Mouse (Mus musculus) cerebral cortex, adult 2 months (tissue): ENCODE measurements around the gene Lrrc23.

ENCODE experiments used
- WGBS: fragments of 180-500 bp; shearing (Covaris S2); methylation state at CpG from one replicate; pipeline ENCODE4 v1.1.7; 2018; 5-methylcytosine and 5-hydroxymethylcytosine counted together

Lrrc23 gene

DNA sequence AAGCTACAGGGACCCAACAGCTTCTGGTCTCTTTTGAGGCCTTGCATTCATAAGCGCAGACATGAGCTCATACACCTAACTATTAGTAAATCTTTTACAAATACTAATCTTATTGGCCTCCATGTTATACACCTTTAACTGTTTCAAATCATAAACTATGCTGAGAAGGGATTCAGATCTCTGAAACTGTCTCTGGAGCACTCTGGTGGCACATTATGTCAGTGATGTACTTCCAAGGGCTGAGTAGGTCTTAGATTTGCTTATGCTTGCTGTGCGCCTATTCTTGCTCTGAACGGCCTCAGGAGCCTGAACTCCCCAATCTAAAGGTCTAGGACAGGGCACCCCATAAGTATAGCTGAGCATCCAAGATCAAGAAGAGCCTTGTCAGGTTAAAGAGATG is 37.7 kb downstream of the Lrrc23 start:
- WGBS: 68% methylated on average over 3 of the region's 3 CpGs

DNA sequence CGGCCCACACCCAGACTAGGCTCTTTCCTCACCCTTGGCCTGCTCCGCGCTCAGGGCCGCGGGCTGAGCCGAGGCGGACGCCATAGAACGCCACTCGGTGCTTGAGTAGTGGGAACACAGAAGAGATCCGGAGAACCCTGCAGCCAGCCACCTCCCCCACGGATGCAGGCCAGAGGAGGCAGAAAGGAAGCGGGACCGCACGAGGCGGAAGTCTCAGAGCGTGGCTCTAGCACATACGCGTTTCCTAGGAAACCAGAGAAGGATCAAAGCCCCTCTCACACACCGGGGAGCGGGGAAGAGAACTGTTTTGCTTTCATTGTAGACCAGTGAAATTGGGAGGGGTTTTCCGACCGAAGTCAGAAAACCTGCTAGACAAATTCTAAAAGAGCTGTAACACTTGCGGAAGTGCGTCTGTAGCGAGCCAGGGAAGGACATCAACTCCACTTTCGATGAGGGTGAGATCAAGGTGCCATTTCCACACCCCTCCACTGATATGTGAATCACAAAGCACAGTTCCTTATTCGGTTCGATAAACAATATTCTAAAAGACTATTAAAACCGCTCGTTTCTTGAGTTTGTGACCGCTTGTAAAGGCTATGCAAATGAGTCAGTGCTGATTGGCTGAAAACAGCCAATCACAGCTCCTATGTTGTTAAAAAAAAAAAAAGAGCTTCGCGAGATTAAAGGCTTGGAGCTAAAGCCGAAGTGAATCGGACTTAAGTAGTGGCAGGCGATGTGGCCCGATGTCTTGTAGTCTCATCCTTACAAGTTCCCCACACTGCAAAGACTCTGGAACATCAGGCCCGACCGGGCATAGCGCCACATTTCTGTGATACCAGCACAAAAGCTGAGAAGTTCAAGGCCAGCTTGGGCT is 38.4 kb downstream of the Lrrc23 start, which contains the start of gene Grcc10:
Gene Grcc10 (minus strand): TSS at position 487 of the 874 bp plus-strand sequence.
- WGBS: under 1% methylated on average over 41 of the region's 41 CpGs

DNA sequence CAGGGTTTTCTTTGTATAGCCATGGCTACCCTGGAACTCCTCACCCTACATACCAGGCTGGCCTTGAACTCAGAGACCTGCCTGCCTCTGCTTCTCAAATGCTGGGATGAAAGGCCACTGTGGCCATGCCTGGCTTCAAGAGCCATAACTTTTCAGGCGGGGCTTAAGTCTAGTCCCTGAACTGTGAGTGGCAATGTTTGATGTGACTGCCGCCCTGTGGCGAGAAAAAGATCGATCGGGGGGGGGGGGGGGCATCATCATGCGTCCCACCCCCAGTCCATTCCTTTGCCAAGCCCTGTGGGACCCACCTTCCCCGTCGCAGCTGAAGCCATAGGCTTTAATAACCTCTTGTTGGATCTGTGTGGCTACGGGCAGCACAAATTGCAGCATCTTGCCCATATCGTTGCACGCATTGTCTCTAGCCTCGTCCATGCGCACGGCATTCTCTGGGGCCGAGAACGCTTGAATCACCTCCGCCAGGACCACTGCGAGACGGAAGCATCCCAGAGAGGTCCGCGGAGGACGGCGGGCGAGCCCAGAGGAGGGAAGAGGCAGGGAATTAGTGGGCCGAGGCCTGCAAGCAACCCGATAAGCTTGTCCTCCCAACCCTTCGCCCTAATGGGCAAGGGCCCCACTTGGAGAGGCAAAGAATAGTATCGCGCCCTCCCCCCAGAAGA is 39.2 kb downstream of the Lrrc23 start:
- under 1% methylated on average over 29 of the region's 29 CpGs for WGBS

DNA sequence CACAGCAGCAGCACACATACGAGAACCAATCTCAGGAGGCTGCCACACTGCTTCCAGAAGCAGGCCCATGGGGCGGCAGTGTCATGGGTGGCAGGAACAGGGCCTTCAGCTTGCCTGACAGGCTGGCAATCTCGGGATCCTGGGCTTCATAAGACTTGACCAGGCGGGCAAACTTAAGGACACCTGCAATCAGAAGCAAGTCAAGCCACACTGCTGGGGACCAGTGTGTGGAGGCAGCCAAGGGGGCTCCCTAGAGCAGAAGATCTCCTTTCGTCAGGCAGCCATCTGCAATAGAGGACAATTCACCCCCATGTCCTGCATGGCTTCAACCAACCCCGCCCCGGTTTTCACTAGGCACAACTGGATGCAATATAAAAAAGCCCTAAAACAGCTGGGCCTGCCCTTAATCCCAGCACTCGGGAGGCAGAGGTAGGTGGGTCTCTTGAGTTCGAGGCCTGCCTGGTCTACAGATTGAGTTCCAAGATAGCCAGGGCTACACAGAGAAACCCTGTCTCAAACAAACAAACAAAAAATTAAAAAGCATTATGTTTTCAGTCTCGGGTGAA is 40.2 kb downstream of the Lrrc23 start:
- 74% methylated on average over 10 of the region's 10 CpGs for WGBS

DNA sequence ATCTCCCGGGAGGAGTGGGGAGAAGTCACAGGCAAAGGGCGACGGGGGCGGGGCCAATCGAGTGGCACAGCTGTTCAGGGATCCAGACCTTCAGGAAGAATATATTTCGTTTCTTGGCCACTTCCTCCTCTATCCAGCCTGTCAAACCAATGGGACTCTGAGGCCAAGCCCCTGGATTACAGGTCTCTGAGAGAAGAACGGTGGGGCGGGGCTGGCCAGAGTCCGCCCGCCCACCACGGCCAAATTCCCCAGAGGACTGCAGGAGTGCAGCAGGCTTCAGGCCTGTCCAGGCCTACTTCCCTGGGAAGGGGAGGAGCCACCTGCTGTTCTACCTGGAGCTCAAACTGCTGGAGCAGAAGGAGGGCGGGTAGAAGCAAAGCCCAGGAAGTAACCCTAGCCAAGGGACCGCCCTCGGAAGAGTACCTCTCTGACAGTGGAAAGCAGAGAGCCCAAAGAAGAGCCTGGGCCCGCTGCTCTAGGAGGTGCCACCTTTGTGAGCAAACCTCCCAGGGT is 41.0 kb downstream of the Lrrc23 start, which contains the start of gene Ptpn6:
Gene Ptpn6 (minus strand): TSS at position 204 of the 513 bp plus-strand sequence.
- WGBS: 49% methylated on average over 15 of the region's 15 CpGs

DNA sequence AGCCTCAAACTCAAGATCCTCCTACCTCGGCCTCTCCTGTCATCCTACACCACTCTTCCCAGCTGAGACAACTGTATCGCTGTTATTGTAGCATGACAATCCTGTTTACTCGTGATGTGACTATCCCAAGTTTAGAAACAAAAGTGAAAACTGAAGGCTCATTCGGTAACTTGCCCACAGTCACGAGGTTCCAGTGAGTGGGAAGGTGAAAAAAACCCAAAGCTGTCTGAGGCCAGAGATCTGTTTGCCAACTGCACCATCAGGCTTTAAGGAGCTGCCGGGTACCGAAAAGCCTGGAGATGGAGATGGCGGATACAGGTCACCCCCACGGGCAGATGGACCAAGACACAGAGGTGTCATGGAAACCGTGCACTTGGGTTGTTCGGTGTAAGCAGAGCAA is 42.5 kb downstream of the Lrrc23 start:
- 67% methylated on average over 11 of the region's 11 CpGs for WGBS

DNA sequence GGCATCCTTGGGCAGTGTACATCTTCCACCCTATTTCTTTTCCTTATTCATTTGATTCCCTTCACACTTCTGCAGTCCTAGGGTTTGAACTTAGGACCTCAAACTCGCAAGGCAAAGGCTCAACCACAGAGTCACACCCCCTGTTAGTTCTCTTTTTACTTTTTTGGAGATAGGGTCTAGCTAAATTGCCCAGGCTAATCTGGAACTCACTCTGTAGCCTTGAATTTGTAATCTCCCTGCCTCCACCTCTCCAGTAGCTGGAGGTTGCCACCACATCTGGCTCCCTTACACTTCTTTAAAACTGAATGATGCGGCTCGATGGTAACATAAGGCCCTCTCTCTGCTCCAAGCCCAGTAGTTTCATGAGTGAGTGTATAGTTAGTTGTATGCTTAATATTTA is 45.1 kb downstream of the Lrrc23 start:
- WGBS: 94% methylated on average over 3 of the region's 3 CpGs

DNA sequence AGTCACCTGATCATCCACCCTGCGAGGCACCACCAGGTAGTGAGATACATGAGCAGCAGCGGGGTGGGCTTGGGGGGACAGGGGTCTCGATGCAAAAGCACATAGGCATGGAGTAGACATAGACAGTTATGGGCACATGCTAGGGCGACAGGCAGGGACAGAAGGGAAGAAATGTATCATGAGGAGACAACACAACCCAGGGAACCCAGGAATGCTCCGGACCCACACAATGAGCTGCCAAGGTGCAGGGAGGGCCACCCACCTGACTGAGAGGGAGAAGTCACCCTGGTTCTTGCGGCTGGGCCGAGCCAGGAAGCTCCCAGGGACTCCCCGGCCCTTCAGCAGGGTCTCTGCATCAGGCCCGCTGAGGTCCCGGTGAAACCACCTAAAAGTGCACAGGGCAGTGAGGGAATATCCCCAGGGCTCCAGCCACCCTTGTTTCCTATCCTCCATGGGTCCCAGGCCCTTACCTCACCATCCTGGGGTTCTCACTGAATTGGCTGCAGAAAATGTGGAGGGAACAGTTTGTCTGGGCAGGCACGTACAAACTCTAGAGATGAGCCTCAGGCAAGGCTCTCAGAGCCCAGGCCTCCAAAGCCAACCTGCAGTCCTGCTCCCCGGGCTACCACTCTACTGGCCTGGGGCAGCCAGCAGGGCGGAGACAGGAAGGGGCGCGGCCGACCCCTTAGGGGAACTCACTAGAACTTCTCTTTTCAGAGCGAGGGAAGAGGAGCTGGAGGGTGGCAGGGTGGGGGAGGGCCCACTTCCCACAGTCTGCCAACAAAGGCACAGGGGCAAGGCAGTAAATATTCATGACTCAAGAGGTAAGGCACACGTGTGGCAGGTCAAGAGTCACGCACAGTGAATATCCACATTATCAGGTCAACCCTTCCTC is 46.8 kb downstream of the Lrrc23 start:
- WGBS: 76% methylated on average over 19 of the region's 19 CpGs

DNA sequence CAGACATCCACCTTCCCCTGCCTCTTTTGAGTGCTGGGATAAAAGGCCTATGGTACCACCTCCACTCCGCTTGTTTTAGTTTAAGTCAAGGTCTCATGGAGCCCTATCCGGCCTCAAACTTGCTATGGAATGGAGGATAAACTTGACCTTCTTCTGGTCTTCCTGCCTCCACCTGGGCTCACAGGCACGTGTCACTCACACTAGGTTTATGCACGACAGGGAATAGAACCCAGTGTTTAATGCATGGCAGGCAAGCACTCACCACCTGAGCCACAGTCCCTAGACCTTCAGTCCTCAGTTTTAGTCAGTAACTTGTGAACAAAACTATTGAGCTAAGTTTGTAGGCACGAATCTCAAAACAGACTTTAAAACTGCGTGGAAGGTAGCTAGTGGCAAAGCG is 48.5 kb downstream of the Lrrc23 start:
- WGBS: 90% methylated on average over 7 of the region's 7 CpGs

DNA sequence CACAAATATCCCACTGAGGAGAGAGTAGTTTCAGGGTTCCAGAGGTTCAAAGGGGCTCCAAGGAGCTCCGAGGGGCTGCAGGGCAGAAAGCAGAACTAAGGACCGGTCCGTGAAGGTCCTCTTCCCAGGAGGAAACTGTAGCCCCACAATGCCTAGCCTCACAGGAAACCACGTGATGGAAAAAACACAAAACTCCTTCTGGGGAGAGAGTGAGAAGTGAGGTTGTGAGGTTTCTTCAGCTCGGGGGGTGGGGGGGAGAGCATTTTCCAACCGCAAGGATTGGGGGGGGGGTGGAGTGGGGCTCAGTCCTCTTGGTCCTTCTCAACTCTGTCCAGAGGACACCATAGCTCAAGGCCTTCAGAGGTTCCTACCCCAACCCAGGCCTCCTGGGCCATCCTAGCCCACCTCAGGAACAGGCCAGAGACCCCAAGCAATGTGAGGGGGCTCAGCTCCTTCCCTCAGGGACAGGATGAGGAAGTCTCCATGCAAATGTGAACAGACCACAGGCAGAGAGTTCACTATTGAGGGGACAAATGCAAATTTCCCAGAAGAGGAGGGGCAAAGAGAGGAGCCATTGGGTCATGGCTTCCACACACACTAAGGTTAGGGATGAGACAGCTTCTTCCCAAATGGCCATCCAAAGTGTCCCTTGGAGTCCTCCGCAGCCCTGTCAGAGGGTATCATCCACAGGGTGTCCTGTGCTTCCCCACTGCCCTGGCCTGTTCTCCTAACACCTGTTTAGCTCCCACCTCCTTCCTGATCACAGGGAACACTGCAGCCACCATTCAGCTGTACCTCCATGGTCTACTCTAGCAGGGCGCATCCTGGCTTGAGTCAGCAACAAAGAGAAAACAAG is 49.4 kb downstream of the Lrrc23 start:
- 82% methylated on average over 8 of the region's 8 CpGs for WGBS

DNA sequence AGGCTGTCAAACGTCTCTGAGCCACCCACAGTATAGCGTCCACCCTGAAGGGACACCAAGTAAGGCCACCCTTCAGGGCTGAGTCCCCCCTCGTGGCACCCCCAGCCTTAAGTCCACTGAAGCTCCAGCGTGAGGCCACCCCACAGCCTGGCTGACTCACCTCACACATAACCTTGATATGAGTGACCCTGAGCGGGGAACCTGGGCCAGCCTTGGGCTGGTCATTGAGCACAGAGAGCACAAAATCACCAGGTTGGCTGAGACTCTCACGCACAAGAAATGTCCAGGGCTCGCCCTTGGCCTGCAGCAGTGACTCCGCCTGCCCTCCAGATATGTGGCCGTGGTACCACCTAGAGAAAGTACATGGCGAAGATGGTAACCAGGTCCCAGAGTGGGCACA is 50.9 kb downstream of the Lrrc23 start:
- WGBS: 93% methylated on average over 10 of the region's 10 CpGs

DNA sequence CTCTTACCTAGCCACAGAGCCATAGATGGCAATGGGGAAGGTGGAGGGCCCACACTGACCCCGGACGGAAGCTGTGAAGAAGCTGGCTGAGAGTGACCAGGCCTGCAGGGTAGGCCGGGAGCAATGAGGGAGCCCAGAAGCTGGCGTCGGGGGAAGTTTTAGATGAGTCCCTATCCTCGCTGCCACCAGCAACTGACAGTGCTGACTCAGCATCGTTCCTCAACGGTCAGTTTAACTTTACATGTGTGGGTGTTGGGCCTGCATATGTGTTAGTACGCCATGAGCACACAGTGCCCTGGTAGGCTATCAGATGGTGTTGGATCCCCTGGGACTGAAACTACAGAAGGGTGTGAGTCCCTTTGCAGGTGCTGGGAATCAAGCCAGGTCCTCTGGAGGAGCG is 55.1 kb downstream of the Lrrc23 start:
- 91% methylated on average over 10 of the region's 10 CpGs for WGBS

DNA sequence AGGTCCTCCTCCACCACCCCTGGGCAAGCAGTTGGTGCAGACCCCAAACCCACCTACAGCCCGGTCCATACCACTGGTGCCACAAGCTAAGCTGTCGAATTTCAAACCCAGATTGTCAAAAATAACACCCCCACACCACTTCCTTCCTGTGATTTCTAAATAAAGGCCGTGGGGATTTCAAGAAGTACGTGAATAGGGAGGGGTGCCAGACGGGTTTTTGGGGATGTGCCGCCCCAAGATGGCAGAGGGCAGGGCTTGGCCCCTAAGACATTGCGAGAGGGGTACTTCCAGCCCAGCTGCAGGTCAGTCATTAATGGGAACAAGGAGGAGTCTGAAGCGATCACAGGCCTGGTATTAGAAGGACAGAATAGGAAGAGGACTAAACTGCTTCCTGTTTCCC is 56.0 kb downstream of the Lrrc23 start:
- 58% methylated on average over 8 of the region's 8 CpGs for WGBS

DNA sequence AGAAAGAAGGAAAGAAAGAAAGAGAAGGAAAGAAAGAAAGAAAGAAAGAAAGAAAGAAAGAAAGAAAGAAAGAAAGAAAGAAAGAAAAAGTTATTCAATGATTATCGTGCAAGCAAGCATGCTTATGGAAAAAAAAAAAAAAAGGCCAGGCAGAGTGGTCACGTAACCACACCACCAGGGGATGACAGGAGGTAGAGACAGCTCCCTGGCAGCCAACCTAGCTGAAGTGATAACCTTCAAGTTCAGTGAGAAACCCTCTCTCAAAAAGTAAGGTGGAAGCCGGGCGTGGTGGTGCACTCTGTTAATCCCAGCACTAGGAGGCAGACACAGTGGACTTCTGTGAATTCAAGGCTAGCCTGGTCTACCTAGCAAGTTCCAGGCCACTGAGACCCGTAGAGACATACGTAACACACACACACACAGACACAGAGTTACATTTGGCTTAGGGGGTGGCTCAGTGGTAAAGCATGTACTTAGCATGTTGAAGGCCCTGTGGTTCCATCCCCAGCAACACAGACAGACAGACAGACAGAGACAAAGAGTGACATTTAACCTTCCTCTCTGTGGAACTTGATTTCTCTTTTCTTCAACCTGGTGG is 56.6 kb downstream of the Lrrc23 start:
- WGBS: 85% methylated on average over 6 of the region's 6 CpGs

DNA sequence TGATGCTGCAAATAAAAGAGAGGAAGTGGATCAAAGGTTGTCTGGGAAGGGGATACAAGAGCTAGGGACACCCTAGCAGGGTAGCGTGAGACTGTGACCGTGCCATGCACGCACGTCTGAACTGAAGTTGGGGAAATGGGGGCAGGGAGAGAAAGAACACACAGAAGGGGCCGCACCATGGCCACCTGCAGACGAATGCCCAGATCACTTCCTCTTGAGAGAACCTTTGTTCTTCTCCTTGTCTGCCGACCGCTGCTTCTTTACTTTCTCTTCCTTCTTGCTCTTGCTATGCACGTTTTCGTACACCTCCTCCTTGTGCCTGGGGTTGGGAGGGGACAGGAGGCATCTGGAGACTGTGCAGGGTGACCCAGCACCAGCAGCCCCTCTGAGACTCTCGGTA is 58.6 kb downstream of the Lrrc23 start:
- WGBS: 64% methylated on average over 11 of the region's 11 CpGs
